Comparison of ENCODE assay signal across 18 mouse cellular contexts in genomic region chr2:28943666-28944516, GRCm38 (mm10). TPM values are rescaled to one million over a fixed set of nuclear protein-coding genes. Genes with fewer than 3 reads are reported as not detected.
DNase-seq lines count a peak whose midpoint lies in the region; ATAC-seq and TF ChIP-seq lines count a peak whose summit lies in the region.
"Had no signal": no experiment of that assay in that cellular context is flagged by ENCODE, and none has a peak within 500 bp of the region (broad histone marks: within the 10 kb centered on the region; RNA-seq: fewer than 3 reads in every experiment).

No protein-coding gene starts in this region.

- H3K27ac ChIP-seq in kidney, postnatal 0 days = no peak overlapping the region
- no peak overlapping the region for H3K27ac ChIP-seq in forebrain, postnatal 0 days (ENCODE audit: low read depth, low read length)
- H3K27ac ChIP-seq in limb, embryonic 13.5 days = no peak overlapping the region
- no peak overlapping the region for H3K27ac ChIP-seq in neural tube, embryonic 15.5 days (replicated peaks)
- no peak overlapping the region for H3K27ac ChIP-seq in intestine, embryonic 16.5 days (ENCODE audit: low read length)
- H3K27ac ChIP-seq: embryonic facial prominence, embryonic 15.5 days; heart, embryonic 15.5 days; liver, embryonic 13.5 days had no signal

- H3K4me2 ChIP-seq in kidney, postnatal 0 days (ENCODE audit: low read length) = peak overlapping the region; percentile 10; the same call in 1 of the 2 replicates
- H3K4me2 ChIP-seq in forebrain, postnatal 0 days (ENCODE audit: low read depth) = 0 out of 2 replicates have a peak overlapping the region, but pooled peaks have one; percentile 0
- peak overlapping the region; percentile 51 for H3K4me2 ChIP-seq in limb, embryonic 13.5 days (replicated peaks)
- H3K4me2 ChIP-seq in neural tube, embryonic 15.5 days = peak overlapping the region; percentile 28
- no peak overlapping the region for H3K4me2 ChIP-seq in intestine, embryonic 16.5 days (ENCODE audit: low read depth, low read length)
- H3K4me2 ChIP-seq: embryonic facial prominence, embryonic 15.5 days; heart, embryonic 15.5 days; liver, embryonic 13.5 days had no signal

- no peaks in the 10 kb centered on the region for H3K9me3 ChIP-seq in kidney, postnatal 0 days (replicated peaks; ENCODE audit: low read length)
- H3K9me3 ChIP-seq in forebrain, postnatal 0 days (ENCODE audit: low read length) = no peaks in the 10 kb centered on the region
- no peaks in the 10 kb centered on the region for H3K9me3 ChIP-seq in limb, embryonic 13.5 days
- H3K9me3 ChIP-seq in neural tube, embryonic 15.5 days (replicated peaks) = no peaks in the 10 kb centered on the region
- H3K9me3 ChIP-seq in intestine, embryonic 16.5 days (ENCODE audit: control insufficient read depth, low read length) = no peaks in the 10 kb centered on the region
- H3K9me3 ChIP-seq: embryonic facial prominence, embryonic 15.5 days; heart, embryonic 15.5 days; liver, embryonic 13.5 days had no signal

- ATAC-seq in kidney, postnatal 0 days (replicated peaks; ENCODE audit: low FRiP score, low read depth) = no peak
- no peak for ATAC-seq in forebrain, postnatal 0 days
- no peak for ATAC-seq in limb, embryonic 13.5 days (ENCODE audit: low FRiP score, low read depth)
- ATAC-seq in neural tube, embryonic 15.5 days (ENCODE audit: low FRiP score) = no peak
- no peak for ATAC-seq in intestine, embryonic 16.5 days
- ATAC-seq: intestine, postnatal 0 days had no signal

- peak; percentile 67 for DNase-seq in kidney, postnatal 0 days (ENCODE audit: low spot score)
- DNase-seq in kidney, adult 18-20 months = no peak
- peak; percentile 22 for DNase-seq in forebrain, postnatal 0 days
- no peak for DNase-seq in adrenal gland, adult 18-20 months (ENCODE audit: low spot score in 2 of 2)
- no peak for DNase-seq in layer of hippocampus, postnatal 36 days
- DNase-seq: B cell, adult 2 months; gastrocnemius, postnatal 10 days; liver, embryonic 13.5 days; lung, postnatal 4 days; spleen, adult 18-20 months; thymus, adult 18-20 months had no signal

- H3K9ac ChIP-seq in kidney, postnatal 0 days (ENCODE audit: low read depth, low read length) = no peak overlapping the region
- H3K9ac ChIP-seq in forebrain, postnatal 0 days = no peak overlapping the region
- peak overlapping the region; percentile 36; the same call in 1 of the 2 replicates for H3K9ac ChIP-seq in limb, embryonic 13.5 days
- H3K9ac ChIP-seq in neural tube, embryonic 15.5 days (replicated peaks) = no peak overlapping the region
- H3K9ac ChIP-seq in intestine, embryonic 16.5 days (ENCODE audit: low read depth, low read length) = no peak overlapping the region
- H3K9ac ChIP-seq: embryonic facial prominence, embryonic 15.5 days; heart, embryonic 15.5 days; liver, embryonic 13.5 days had no signal

- 15% methylated on average over 30 of the region's 30 CpGs for WGBS in kidney, postnatal 0 days
- 12% methylated on average over 30 of the region's 30 CpGs for WGBS in forebrain, postnatal 0 days
- WGBS in limb, embryonic 13.5 days = 17% methylated on average over 29 of the region's 30 CpGs
- 15% methylated on average over 29 of the region's 30 CpGs for WGBS in neural tube, embryonic 15.5 days
- 46% methylated on average over 30 of the region's 30 CpGs for WGBS in intestine, embryonic 16.5 days

- H3K27me3 ChIP-seq in kidney, postnatal 0 days (ENCODE audit: insufficient read depth, low read length) = peaks cover 36% of the 10 kb centered on the region
- H3K27me3 ChIP-seq in forebrain, postnatal 0 days (ENCODE audit: insufficient read depth, low read length) = no peaks in the 10 kb centered on the region
- H3K27me3 ChIP-seq in limb, embryonic 13.5 days = peaks cover 60% of the 10 kb centered on the region
- peaks cover 24% of the 10 kb centered on the region; the same call in 1 of the 2 replicates for H3K27me3 ChIP-seq in neural tube, embryonic 15.5 days (replicated peaks)
- H3K27me3 ChIP-seq in intestine, embryonic 16.5 days (replicated peaks; ENCODE audit: control insufficient read depth, insufficient read depth, low read length) = no peaks in the 10 kb centered on the region

- no peaks in the 10 kb centered on the region for H3K4me1 ChIP-seq in kidney, postnatal 0 days (replicated peaks; ENCODE audit: insufficient read depth, low read length)
- H3K4me1 ChIP-seq in forebrain, postnatal 0 days (ENCODE audit: insufficient read depth) = no peaks in the 10 kb centered on the region
- H3K4me1 ChIP-seq in limb, embryonic 13.5 days = peaks cover 20% of the 10 kb centered on the region
- H3K4me1 ChIP-seq in neural tube, embryonic 15.5 days = peaks cover 12% of the 10 kb centered on the region
- H3K4me1 ChIP-seq in intestine, embryonic 16.5 days (ENCODE audit: control insufficient read depth, insufficient read depth, low read length) = no peaks in the 10 kb centered on the region
- H3K4me1 ChIP-seq: embryonic facial prominence, embryonic 15.5 days; heart, embryonic 15.5 days; liver, embryonic 13.5 days had no signal

- no peak for TF ChIP-seq CTCF in kidney, postnatal 0 days (IDR thresholded peaks at IDR 0.05; ENCODE audit: low read depth)
- TF ChIP-seq CTCF in forebrain, postnatal 0 days (IDR thresholded peaks at IDR 0.05; ENCODE audit: low read depth) = no peak

- H3K4me3 ChIP-seq in kidney, postnatal 0 days (replicated peaks; ENCODE audit: low read depth, low read length) = no peak overlapping the region
- no peak overlapping the region for H3K4me3 ChIP-seq in forebrain, postnatal 0 days (ENCODE audit: low read depth, low read length)
- peak overlapping the region; percentile 10; the same call in 1 of the 2 replicates for H3K4me3 ChIP-seq in limb, embryonic 13.5 days
- H3K4me3 ChIP-seq in neural tube, embryonic 15.5 days (replicated peaks) = no peak overlapping the region
- no peak overlapping the region for H3K4me3 ChIP-seq in intestine, embryonic 16.5 days (ENCODE audit: low read length)
- H3K4me3 ChIP-seq: embryonic facial prominence, embryonic 15.5 days; heart, embryonic 15.5 days; liver, embryonic 13.5 days had no signal

- H3K36me3 ChIP-seq in kidney, postnatal 0 days (ENCODE audit: insufficient read depth, low read length) = no peaks in the 10 kb centered on the region
- no peaks in the 10 kb centered on the region for H3K36me3 ChIP-seq in forebrain, postnatal 0 days (ENCODE audit: insufficient read depth)
- H3K36me3 ChIP-seq in limb, embryonic 13.5 days = no peaks in the 10 kb centered on the region
- H3K36me3 ChIP-seq in neural tube, embryonic 15.5 days = no peaks in the 10 kb centered on the region
- H3K36me3 ChIP-seq in intestine, embryonic 16.5 days (ENCODE audit: control insufficient read depth, insufficient read depth, low read length) = no peaks in the 10 kb centered on the region
- H3K36me3 ChIP-seq: embryonic facial prominence, embryonic 15.5 days; heart, embryonic 15.5 days; liver, embryonic 13.5 days had no signal

RNA-seq across cellular contexts. Expression of gene Barhl1, which starts 27.4 kb away (rescaled TPM):
- not detected in 2 replicates for polyA plus RNA-seq in kidney, postnatal 0 days (2015; fragmentation: Nextera tagmentation; extraction: Ambion mirVana)
- total RNA-seq in forebrain, postnatal 0 days (2014; rRNA removed) = 0.38 and 0.57 TPM in 2 replicates
- 0.16 and 1.0 TPM in 2 replicates for polyA plus RNA-seq in forebrain, postnatal 0 days (2015; fragmentation: Nextera tagmentation; extraction: Ambion mirVana)
- polyA plus RNA-seq in limb, embryonic 13.5 days (2015; fragmentation: Nextera tagmentation; extraction: Ambion mirVana) = 0.06 TPM in 1 of 2 replicates, not detected in the other
- polyA plus RNA-seq in neural tube, embryonic 15.5 days (2015; fragmentation: Nextera tagmentation; extraction: Ambion mirVana) = 4.5 and 7.5 TPM in 2 replicates
- not detected for total RNA-seq in adrenal gland, adult 18-20 months (2021)
- not detected for total RNA-seq in layer of hippocampus, postnatal 36 days (2021)
- polyA plus RNA-seq in intestine, embryonic 16.5 days (2015; fragmentation: Nextera tagmentation; extraction: Ambion mirVana) = not detected in 2 replicates
- total RNA-seq: gastrocnemius, postnatal 10 days; neutrophil, adult 5-6 weeks had no signal
- polyA plus RNA-seq: embryonic facial prominence, embryonic 15.5 days; heart, embryonic 15.5 days; intestine, postnatal 0 days; liver, embryonic 13.5 days had no signal

Comparison
In these comparisons a context has a peak if more than half of its experiments do, and no peak if none do; other contexts are left out.
1. DNase-seq: peak in kidney, postnatal 0 days (single experiment) and forebrain, postnatal 0 days (single experiment); none in kidney, adult 18-20 months (single experiment), adrenal gland, adult 18-20 months (0 of 2) and layer of hippocampus, postnatal 36 days (0 of 2).